In the genomic region with DNA sequence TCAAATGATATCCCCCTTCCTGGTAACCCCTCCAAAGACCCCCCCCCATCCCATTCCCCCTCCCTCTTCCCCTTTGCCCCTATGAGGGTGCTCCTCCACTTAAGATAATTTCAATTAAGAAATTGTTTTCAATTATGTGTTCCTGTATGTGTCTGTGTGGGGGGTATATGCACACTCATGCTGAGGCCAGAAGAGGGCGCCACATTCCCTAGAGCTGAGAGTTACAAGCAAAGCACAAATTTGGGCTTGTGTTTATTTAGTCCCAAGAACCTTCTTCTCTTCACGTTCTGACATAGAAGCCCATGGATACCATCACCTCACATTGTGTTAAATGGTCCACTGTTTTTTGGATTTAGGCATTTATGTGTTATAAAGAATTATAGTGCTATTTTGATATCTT, we compare ENCODE assay signal across 8 mouse cellular contexts. TPM values are rescaled to one million over a fixed set of nuclear protein-coding genes. Genes with fewer than 3 reads are reported as not detected.
A peak's percentile ranks its signal among the peaks of the same experiment; 100 is the strongest.
DNase-seq lines count a peak whose midpoint lies in the region; ATAC-seq and TF ChIP-seq lines count a peak whose summit lies in the region.

No protein-coding gene starts in this region.

- no peaks in the 10 kb centered on the region for H3K9me3 ChIP-seq in forebrain, embryonic 14.5 days (replicated peaks; ENCODE audit: control insufficient read depth, low read length)
- H3K9me3 ChIP-seq in forebrain, embryonic 16.5 days (ENCODE audit: control insufficient read depth, low read length) = peaks cover 2% of the 10 kb centered on the region; the same call in 1 of the 2 replicates
- H3K9me3 ChIP-seq in midbrain, embryonic 14.5 days (ENCODE audit: control insufficient read depth, low read length) = no peaks in the 10 kb centered on the region
- no peaks in the 10 kb centered on the region for H3K9me3 ChIP-seq in midbrain, embryonic 15.5 days

- no peak overlapping the region for H3K4me2 ChIP-seq in forebrain, embryonic 14.5 days (ENCODE audit: low read length)
- H3K4me2 ChIP-seq in forebrain, embryonic 16.5 days (ENCODE audit: low read length) = no peak overlapping the region
- H3K4me2 ChIP-seq in midbrain, embryonic 14.5 days (ENCODE audit: low read length) = no peak overlapping the region
- no peak overlapping the region for H3K4me2 ChIP-seq in midbrain, embryonic 15.5 days

- TF ChIP-seq CTCF in cortical plate, adult 2 months (IDR thresholded peaks at IDR 0.05; ENCODE audit: extremely low read depth, insufficient read depth, low read length) = 0 out of 2 replicates have a peak, but pooled peaks have one; percentile 27

- H3K27ac ChIP-seq in forebrain, embryonic 14.5 days (ENCODE audit: low read depth, low read length) = no peak overlapping the region
- no peak overlapping the region for H3K27ac ChIP-seq in forebrain, embryonic 16.5 days (ENCODE audit: low read length)
- no peak overlapping the region for H3K27ac ChIP-seq in midbrain, embryonic 14.5 days (replicated peaks; ENCODE audit: low read depth, low read length)
- H3K27ac ChIP-seq in midbrain, embryonic 15.5 days = no peak overlapping the region
- no peak overlapping the region for H3K27ac ChIP-seq in cortical plate, adult 2 months (ENCODE audit: insufficient read depth, low read length)

- no peaks in the 10 kb centered on the region for H3K27me3 ChIP-seq in forebrain, embryonic 14.5 days (replicated peaks; ENCODE audit: control insufficient read depth, insufficient read depth, low read length)
- no peaks in the 10 kb centered on the region for H3K27me3 ChIP-seq in forebrain, embryonic 16.5 days (replicated peaks; ENCODE audit: control insufficient read depth, insufficient read depth, low read length)
- H3K27me3 ChIP-seq in midbrain, embryonic 14.5 days (ENCODE audit: control insufficient read depth, insufficient read depth, low read length) = no peaks in the 10 kb centered on the region
- H3K27me3 ChIP-seq in midbrain, embryonic 15.5 days (replicated peaks) = no peaks in the 10 kb centered on the region

- H3K4me3 ChIP-seq in forebrain, embryonic 14.5 days (ENCODE audit: low read depth, low read length) = no peak overlapping the region
- no peak overlapping the region for H3K4me3 ChIP-seq in forebrain, embryonic 16.5 days (replicated peaks; ENCODE audit: low read length)
- no peak overlapping the region for H3K4me3 ChIP-seq in midbrain, embryonic 14.5 days (replicated peaks; ENCODE audit: low read depth, low read length)
- no peak overlapping the region for H3K4me3 ChIP-seq in midbrain, embryonic 15.5 days
- H3K4me3 ChIP-seq in cortical plate, adult 2 months (ENCODE audit: insufficient read depth, low read length) = no peak overlapping the region

- H3K9ac ChIP-seq in forebrain, embryonic 14.5 days (ENCODE audit: low read length) = no peak overlapping the region
- H3K9ac ChIP-seq in forebrain, embryonic 16.5 days (replicated peaks; ENCODE audit: low read depth, low read length) = no peak overlapping the region
- H3K9ac ChIP-seq in midbrain, embryonic 14.5 days (replicated peaks; ENCODE audit: low read length) = no peak overlapping the region
- no peak overlapping the region for H3K9ac ChIP-seq in midbrain, embryonic 15.5 days

- DNase-seq in forebrain, embryonic 14.5 days (ENCODE audit: low spot score) = peak; percentile 40
- DNase-seq in midbrain, embryonic 14.5 days = peak; percentile 46
- DNase-seq in testis, postnatal 10 days (ENCODE audit: low spot score) = peak; percentile 84
- DNase-seq in layer of hippocampus, adult 9-11 months = no peak

- H3K4me1 ChIP-seq in forebrain, embryonic 14.5 days (ENCODE audit: control insufficient read depth, insufficient read depth, low read length) = no peaks in the 10 kb centered on the region
- peaks cover 2% of the 10 kb centered on the region for H3K4me1 ChIP-seq in forebrain, embryonic 16.5 days (replicated peaks; ENCODE audit: control insufficient read depth, insufficient read depth, low read length)
- no peaks in the 10 kb centered on the region for H3K4me1 ChIP-seq in midbrain, embryonic 14.5 days (ENCODE audit: control insufficient read depth, insufficient read depth, low read length)
- H3K4me1 ChIP-seq in midbrain, embryonic 15.5 days = peaks cover under 1% of the 10 kb centered on the region
- no peaks in the 10 kb centered on the region for H3K4me1 ChIP-seq in cortical plate, adult 2 months (ENCODE audit: control insufficient read depth, insufficient read depth, low read length)

- ATAC-seq in forebrain, embryonic 14.5 days = no peak
- ATAC-seq in forebrain, embryonic 16.5 days = no peak
- no peak for ATAC-seq in midbrain, embryonic 14.5 days (ENCODE audit: low FRiP score, low TSS enrichment)
- ATAC-seq in midbrain, embryonic 15.5 days (replicated peaks) = no peak
- ATAC-seq in activated CD4-positive, CD25-positive, alpha-beta regulatory T cell, adult 4 months = no peak

- no peak for TF ChIP-seq POLR2A in cortical plate, adult 2 months (IDR thresholded peaks at IDR 0.05; ENCODE audit: extremely low read depth, insufficient read depth, low read length)

- no peaks in the 10 kb centered on the region for H3K36me3 ChIP-seq in forebrain, embryonic 14.5 days (ENCODE audit: control insufficient read depth, insufficient read depth, low read length)
- no peaks in the 10 kb centered on the region for H3K36me3 ChIP-seq in forebrain, embryonic 16.5 days (ENCODE audit: control insufficient read depth, insufficient read depth)
- H3K36me3 ChIP-seq in midbrain, embryonic 14.5 days (ENCODE audit: control insufficient read depth, insufficient read depth, low read length) = no peaks in the 10 kb centered on the region
- H3K36me3 ChIP-seq in midbrain, embryonic 15.5 days (replicated peaks) = no peaks in the 10 kb centered on the region

- WGBS in forebrain, embryonic 14.5 days = 68% methylated on average over 2 of the region's 2 CpGs
- WGBS in forebrain, embryonic 16.5 days = 73% methylated on average over 2 of the region's 2 CpGs
- 63% methylated on average over 2 of the region's 2 CpGs for WGBS in midbrain, embryonic 14.5 days
- WGBS in midbrain, embryonic 15.5 days = 72% methylated on average over 2 of the region's 2 CpGs

RNA-seq across cellular contexts. Expression of gene Srsf10, which starts 32.2 kb away (rescaled TPM):
- 259 and 304 TPM in 2 replicates for polyA plus RNA-seq in forebrain, embryonic 14.5 days (2014; fragmentation: Nextera tagmentation; extraction: Ambion mirVana)
- polyA plus RNA-seq in forebrain, embryonic 16.5 days (2015; fragmentation: Nextera tagmentation; extraction: Ambion mirVana) = 253 and 294 TPM in 2 replicates
- polyA plus RNA-seq in midbrain, embryonic 14.5 days (2014; fragmentation: Nextera tagmentation; extraction: Ambion mirVana) = 247 and 266 TPM in 2 replicates
- polyA plus RNA-seq in midbrain, embryonic 15.5 days (2015; fragmentation: Nextera tagmentation; extraction: Ambion mirVana) = 183 and 190 TPM in 2 replicates
- polyA plus RNA-seq in cortical plate, adult 2 months (2012; rRNA removed) = 49.1 and 54.7 TPM in 2 replicates
- polyA plus RNA-seq in activated CD4-positive, CD25-positive, alpha-beta regulatory T cell, adult 4 months (2017; shearing (Covaris generic)) = 100 to 1,000 TPM; 172 to 181 TPM

RNA-seq across cellular contexts. Expression of gene Pnrc2, which starts 50.4 kb away (rescaled TPM):
- polyA plus RNA-seq in forebrain, embryonic 14.5 days (2014; fragmentation: Nextera tagmentation; extraction: Ambion mirVana) = 162 and 165 TPM in 2 replicates
- polyA plus RNA-seq in forebrain, embryonic 16.5 days (2015; fragmentation: Nextera tagmentation; extraction: Ambion mirVana) = 120 and 140 TPM in 2 replicates
- polyA plus RNA-seq in midbrain, embryonic 14.5 days (2014; fragmentation: Nextera tagmentation; extraction: Ambion mirVana) = 90.8 and 122 TPM in 2 replicates
- 92.1 and 96.0 TPM in 2 replicates for polyA plus RNA-seq in midbrain, embryonic 15.5 days (2015; fragmentation: Nextera tagmentation; extraction: Ambion mirVana)
- polyA plus RNA-seq in cortical plate, adult 2 months (2012; rRNA removed) = 55.4 and 61.0 TPM in 2 replicates
- polyA plus RNA-seq in activated CD4-positive, CD25-positive, alpha-beta regulatory T cell, adult 4 months (2017; shearing (Covaris generic)) = 100 to 1,000 TPM; 216 to 230 TPM
